Mouse (Mus musculus) midbrain, embryonic 12.5 days (tissue): ENCODE results near the gene Dohh. TPM values are rescaled to one million over a fixed set of nuclear protein-coding genes. Genes with fewer than 3 reads are reported as not detected.

Experiments used
- ATAC-seq: fragments of 200-750 bp; cut with Nextera tagmentation; 2 replicates; pipeline ENCODE4 v1.8.0; 2017; ENCODE audit warnings: low read depth, moderate TSS enrichment, moderate library complexity; ENCODE audit not compliant: low FRiP score
- H3K27ac ChIP-seq: fragments of 300-500 bp; sonication (generic); replicated peaks from 2 replicates; pipeline ENCODE4 v1.5.1; 2016; ENCODE audit warnings: mild to moderate bottlenecking
- H3K27me3 ChIP-seq: fragments of 300-500 bp; sonication (generic); 2 replicates; pipeline ENCODE4 v1.6.1; 2016; ENCODE audit warnings: mild to moderate bottlenecking
- H3K36me3 ChIP-seq: fragments of 300-500 bp; sonication (generic); 2 replicates; pipeline ENCODE4 v1.6.1; 2016
- H3K4me1 ChIP-seq: fragments of 300-500 bp; sonication (generic); 2 replicates; pipeline ENCODE4 v1.6.1; 2016
- H3K4me2 ChIP-seq: fragments of 300-500 bp; sonication (generic); replicated peaks from 2 replicates; pipeline ENCODE4 v1.6.1; 2016; ENCODE audit warnings: mild to moderate bottlenecking, moderate library complexity
- H3K4me3 ChIP-seq: fragments of 300-500 bp; sonication (generic); 2 replicates; pipeline ENCODE4 v1.5.1; 2016; ENCODE audit warnings: mild to moderate bottlenecking
- H3K9ac ChIP-seq: fragments of 300-500 bp; sonication (generic); replicated peaks from 2 replicates; pipeline ENCODE4 v1.6.1; 2016; ENCODE audit warnings: mild to moderate bottlenecking, moderate library complexity
- H3K9me3 ChIP-seq: fragments of 300-500 bp; sonication (generic); 2 replicates; pipeline ENCODE4 v1.6.1; 2016; ENCODE audit warnings: mild to moderate bottlenecking
- WGBS: fragments of 180-500 bp; shearing (Covaris S2); methylation state at CpG from one replicate; pipeline ENCODE4 v1.1.7; 2016; 5-methylcytosine and 5-hydroxymethylcytosine counted together
- polyA plus RNA-seq: library from polyadenylated mRNA; unstranded; fragments of >200 nt; fragmentation: Nextera tagmentation; extraction: Ambion mirVana; gene quantifications from 2 replicates; pipeline ENCODE4 v1.2.1, GENCODE M21; 2016

Dohh gene
- polyA plus RNA-seq, 1 experiment from 2014 or later, result 67.2 TPM

GRCm38 (mm10) chr10:81349146-81349545, 35.1 kb upstream of the Dohh start:
- peak overlapping the region; percentile 63 for H3K4me3 ChIP-seq
- peaks cover 25% of the 10 kb centered on the region for H3K4me1 ChIP-seq
- H3K9me3 ChIP-seq, result no peaks in the 10 kb centered on the region
- no peak for ATAC-seq
- WGBS, result 5% methylated on average over 9 of the region's 12 CpGs
- H3K27me3 ChIP-seq, result peaks cover 44% of the 10 kb centered on the region
- peak overlapping the region; percentile 87 for H3K4me2 ChIP-seq
- peak overlapping the region; percentile 70; the same call in 1 of the 2 replicates for H3K9ac ChIP-seq
- H3K36me3 ChIP-seq, result peaks cover 17% of the 10 kb centered on the region
- 0 out of 2 replicates have a peak overlapping the region, but pooled peaks have one; percentile 25 for H3K27ac ChIP-seq

- H3K4me3 ChIP-seq, result peak overlapping the region; percentile 63
- no peaks in the 10 kb centered on the region for H3K9me3 ChIP-seq
- WGBS, result under 1% methylated on average over 29 of the region's 29 CpGs
- H3K4me2 ChIP-seq, result peak overlapping the region; percentile 87
- peaks cover 40% of the 10 kb centered on the region for H3K27me3 ChIP-seq
- H3K36me3 ChIP-seq, result peaks cover 17% of the 10 kb centered on the region
- peak; percentile 21; the same call in 1 of the 2 replicates for ATAC-seq
- H3K9ac ChIP-seq, result peak overlapping the region; percentile 70
- peak overlapping the region; percentile 25; the same call in 1 of the 2 replicates for H3K27ac ChIP-seq
- peaks cover 25% of the 10 kb centered on the region for H3K4me1 ChIP-seq
These were observed 34.3 kb upstream of the Dohh start for GRCm38 (mm10) chr10:81349961-81350350.

- peak; percentile 95 for ATAC-seq
- under 1% methylated on average over 54 of the region's 54 CpGs for WGBS
- peak within 1 kb of the TSS; percentile 52 for H3K27ac ChIP-seq
- H3K36me3 ChIP-seq, result peaks cover 12% of the 10 kb centered on the region
- no peaks in the 10 kb centered on the region for H3K9me3 ChIP-seq
- H3K9ac ChIP-seq, result peak within 1 kb of the TSS; percentile 70
- peaks cover 39% of the 10 kb centered on the region for H3K27me3 ChIP-seq
- H3K4me1 ChIP-seq, result peaks cover 25% of the 10 kb centered on the region
- peak within 1 kb of the TSS; percentile 63 for H3K4me3 ChIP-seq
- H3K4me2 ChIP-seq, result peak within 1 kb of the TSS; percentile 87
These were observed 33.7 kb upstream of the Dohh start, which contains the start of gene Hmg20b for GRCm38 (mm10) chr10:81350351-81351063. TSS of gene Hmg20b (minus strand) at chr10:81350480.

GRCm38 (mm10) chr10:81351678-81352291, 32.4 kb upstream of the Dohh start:
- ATAC-seq, result no peak
- no peak overlapping the region for H3K4me2 ChIP-seq
- peaks cover 39% of the 10 kb centered on the region for H3K27me3 ChIP-seq
- peaks cover 20% of the 10 kb centered on the region for H3K4me1 ChIP-seq
- H3K27ac ChIP-seq, result no peak overlapping the region
- no peak overlapping the region for H3K9ac ChIP-seq
- H3K36me3 ChIP-seq, result peaks cover 5% of the 10 kb centered on the region; the same call in 1 of the 2 replicates
- no peaks in the 10 kb centered on the region for H3K9me3 ChIP-seq
- H3K4me3 ChIP-seq, result no peak overlapping the region
- WGBS, result 31% methylated on average over 9 of the region's 9 CpGs

- Histone ChIP-seq H3K4me3 (no peak overlapping the region), H3K9ac (0 out of 2 replicates have a peak overlapping the region, but pooled peaks have one; percentile 20), H3K4me2 (no peak overlapping the region), H3K27ac (no peak overlapping the region), H3K4me1 (peaks cover 26% of the 10 kb centered on the region), H3K9me3 (no peaks in the 10 kb centered on the region), H3K36me3 (no peaks in the 10 kb centered on the region), H3K27me3 (peaks cover 37% of the 10 kb centered on the region)
- WGBS, result 68% methylated on average over 9 of the region's 9 CpGs
- ATAC-seq, result no peak
These were observed 29.3 kb upstream of the Dohh start for GRCm38 (mm10) chr10:81354738-81355477.

- Histone ChIP-seq H3K27ac (no peak overlapping the region), H3K9ac (no peak overlapping the region; the same call in 1 of the 2 replicates), H3K4me2 (no peak overlapping the region), H3K36me3 (no peaks in the 10 kb centered on the region), H3K27me3 (peaks cover 37% of the 10 kb centered on the region), H3K9me3 (no peaks in the 10 kb centered on the region), H3K4me3 (no peak overlapping the region), H3K4me1 (peaks cover 32% of the 10 kb centered on the region)
- ATAC-seq, result no peak
- WGBS, result 88% methylated on average over 4 of the region's 4 CpGs
These were observed 28.7 kb upstream of the Dohh start for GRCm38 (mm10) chr10:81355533-81355932.

GRCm38 (mm10) chr10:81356352-81356990, 27.8 kb upstream of the Dohh start:
- Histone ChIP-seq H3K9ac (no peak overlapping the region), H3K4me3 (peak overlapping the region; percentile 71; the same call in 1 of the 2 replicates), H3K9me3 (no peaks in the 10 kb centered on the region), H3K36me3 (no peaks in the 10 kb centered on the region), H3K4me1 (peaks cover 35% of the 10 kb centered on the region), H3K4me2 (peak overlapping the region; percentile 99; the same call in 1 of the 2 replicates), H3K27me3 (peaks cover 37% of the 10 kb centered on the region), H3K27ac (no peak overlapping the region)
- WGBS, result 58% methylated on average over 12 of the region's 12 CpGs
- no peak for ATAC-seq

GRCm38 (mm10) chr10:81356991-81357844, 27.0 kb upstream of the Dohh start, which contains the start of gene Mfsd12:
TSS of gene Mfsd12 (plus strand) at chr10:81357491.
- Histone ChIP-seq H3K27me3 (peaks cover 37% of the 10 kb centered on the region), H3K9me3 (no peaks in the 10 kb centered on the region), H3K4me2 (peak within 1 kb of the TSS; percentile 99), H3K4me1 (peaks cover 35% of the 10 kb centered on the region), H3K4me3 (peak within 1 kb of the TSS; percentile 71), H3K9ac (peak within 1 kb of the TSS; percentile 75), H3K36me3 (no peaks in the 10 kb centered on the region), H3K27ac (no peak within 1 kb of the TSS; the same call in 1 of the 2 replicates)
- 2% methylated on average over 79 of the region's 79 CpGs for WGBS
- peak; percentile 92 for ATAC-seq

GRCm38 (mm10) chr10:81358209-81358608, 26.0 kb upstream of the Dohh start:
- H3K4me3 ChIP-seq, result peak overlapping the region; percentile 71
- H3K9ac ChIP-seq, result peak overlapping the region; percentile 75
- H3K27me3 ChIP-seq, result peaks cover 45% of the 10 kb centered on the region
- H3K4me2 ChIP-seq, result peak overlapping the region; percentile 99
- H3K4me1 ChIP-seq, result peaks cover 41% of the 10 kb centered on the region
- ATAC-seq, result no peak
- H3K9me3 ChIP-seq, result no peaks in the 10 kb centered on the region
- WGBS, result 22% methylated on average over 4 of the region's 4 CpGs
- H3K36me3 ChIP-seq, result no peaks in the 10 kb centered on the region
- H3K27ac ChIP-seq, result no peak overlapping the region; the same call in 1 of the 2 replicates

DNA sequence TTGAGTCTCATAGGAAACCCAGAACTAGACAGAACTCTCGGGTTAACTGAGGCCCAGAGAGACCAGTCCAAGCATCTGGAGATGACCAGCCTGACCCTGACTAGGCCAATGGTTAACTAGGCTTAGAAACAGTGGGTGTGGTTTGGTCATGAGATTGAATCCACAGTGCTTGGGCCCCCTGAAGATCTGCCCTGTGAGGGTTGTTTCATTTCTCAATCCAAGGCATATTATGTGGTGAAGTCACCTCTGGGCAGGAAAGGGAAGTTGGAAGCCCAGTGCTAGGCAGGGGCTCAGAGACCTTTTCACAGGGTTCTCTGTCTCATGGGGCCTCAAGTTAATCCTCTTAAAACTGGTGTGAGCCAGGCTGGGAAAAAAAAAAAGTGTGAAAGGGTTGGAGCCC, 25.4 kb upstream of the Dohh start:
- ATAC-seq, result no peak
- Histone ChIP-seq H3K4me1 (peaks cover 48% of the 10 kb centered on the region), H3K36me3 (no peaks in the 10 kb centered on the region), H3K4me2 (peak overlapping the region; percentile 99), H3K27me3 (peaks cover 51% of the 10 kb centered on the region), H3K9ac (0 out of 2 replicates have a peak overlapping the region, but pooled peaks have one; percentile 15), H3K27ac (no peak overlapping the region), H3K9me3 (no peaks in the 10 kb centered on the region), H3K4me3 (no peak overlapping the region)
- WGBS, result 56% methylated on average over 1 of the region's 1 CpGs
